Mouse (Mus musculus): Measurements from ENCODE around the gene Fbrsl1. TPM values are rescaled to one million over a fixed set of nuclear protein-coding genes. Genes with fewer than 3 reads are reported as not detected.
A peak's percentile ranks its signal among the peaks of the same experiment; 100 is the strongest.

Fbrsl1 gene
- total RNA-seq, 2 experiments from 2014 or later, result 97.9 to 99.9 TPM

DNA sequence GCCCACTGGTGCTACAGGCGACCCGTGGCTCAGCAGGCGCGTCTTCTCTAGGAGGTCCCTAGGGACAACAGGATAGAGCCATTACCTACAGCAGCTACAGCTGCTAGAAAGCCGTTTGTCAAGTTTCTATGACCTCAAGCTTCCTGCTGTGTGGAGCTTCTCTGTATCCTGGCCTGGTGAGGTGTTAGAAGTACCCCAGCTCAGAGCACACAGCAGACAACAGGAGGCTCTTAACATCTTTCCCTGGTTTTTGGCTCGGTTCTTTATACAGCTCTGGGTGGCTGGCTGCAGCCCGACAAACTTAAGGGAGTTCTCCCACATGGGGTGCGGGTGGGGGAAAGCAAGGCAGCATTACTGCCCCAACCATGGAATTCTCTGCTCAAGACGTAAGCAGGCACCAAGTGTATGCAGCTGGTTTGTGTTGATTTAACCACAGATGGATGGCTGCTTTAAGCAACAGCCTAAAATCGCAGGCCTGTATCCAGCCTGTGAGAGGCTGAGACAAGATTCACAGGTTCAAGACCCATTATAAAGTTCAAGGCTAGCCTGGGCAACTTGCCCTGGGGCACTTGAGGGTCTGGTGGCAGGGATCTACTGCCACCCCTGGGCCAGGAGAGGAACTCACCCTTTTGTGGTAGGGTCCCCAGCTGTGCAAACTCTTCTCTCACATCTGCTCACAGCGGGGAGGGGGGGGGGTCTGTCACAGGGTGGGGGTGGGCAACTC, 84.3 kb downstream of the Fbrsl1 start:
- no peak for DNase-seq (ENCODE audit: low spot score in 2 of 2)

DNA sequence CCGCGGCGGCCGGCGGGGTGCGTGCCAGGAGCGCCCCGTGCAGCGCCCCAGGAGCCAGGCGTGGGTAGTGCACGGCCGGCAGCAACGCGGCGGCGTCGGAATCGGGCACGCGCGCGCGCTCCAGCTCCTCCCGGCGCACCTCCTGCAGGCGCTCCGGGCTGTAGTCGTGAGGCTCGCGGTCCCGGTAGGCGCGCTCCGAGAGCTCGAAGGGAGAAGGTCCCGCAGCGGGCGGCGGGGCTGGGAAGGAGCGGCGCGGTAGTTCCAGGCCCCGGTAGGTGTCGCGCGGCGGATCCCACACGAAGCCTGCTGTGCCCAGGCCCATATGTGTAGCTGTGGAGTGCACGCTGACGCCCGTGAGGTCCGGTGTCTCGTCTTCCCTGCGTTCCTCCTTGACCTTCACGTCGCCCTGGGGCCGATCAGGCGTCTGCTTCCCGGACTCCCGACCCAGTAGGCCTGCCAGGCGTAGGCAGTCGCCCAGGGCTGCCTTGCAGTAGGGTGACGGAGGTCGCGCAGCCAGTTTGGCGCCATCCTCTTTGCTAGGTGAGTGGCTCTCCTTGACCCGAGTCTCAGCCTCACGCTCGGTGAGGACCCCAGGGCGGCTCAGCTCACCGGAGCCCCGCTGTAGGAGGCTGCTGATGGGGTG, 85.0 kb downstream of the Fbrsl1 start:
- peak; percentile 56 to 62 for DNase-seq (ENCODE audit: low spot score in 2 of 2)

DNA sequence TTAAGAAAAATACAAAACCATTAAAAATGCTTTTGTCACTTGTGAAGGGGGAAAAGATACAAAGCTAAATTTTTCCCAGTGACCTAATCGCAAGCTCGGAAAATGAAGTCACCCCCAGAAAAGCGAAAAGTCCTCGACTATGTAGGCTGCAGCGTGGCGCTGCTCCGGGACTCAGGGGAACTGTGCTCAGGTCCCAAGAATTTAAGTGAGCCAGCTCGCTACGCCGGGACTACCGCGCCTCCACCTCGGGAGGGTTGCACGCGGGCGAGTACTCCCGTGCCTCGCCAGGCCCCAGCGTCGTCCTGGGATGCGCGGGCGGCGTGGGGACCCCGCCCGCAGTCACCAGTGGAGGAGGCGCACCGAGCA, 85.5 kb downstream of the Fbrsl1 start:
- DNase-seq (ENCODE audit: low spot score in 2 of 2), result no peak

DNA sequence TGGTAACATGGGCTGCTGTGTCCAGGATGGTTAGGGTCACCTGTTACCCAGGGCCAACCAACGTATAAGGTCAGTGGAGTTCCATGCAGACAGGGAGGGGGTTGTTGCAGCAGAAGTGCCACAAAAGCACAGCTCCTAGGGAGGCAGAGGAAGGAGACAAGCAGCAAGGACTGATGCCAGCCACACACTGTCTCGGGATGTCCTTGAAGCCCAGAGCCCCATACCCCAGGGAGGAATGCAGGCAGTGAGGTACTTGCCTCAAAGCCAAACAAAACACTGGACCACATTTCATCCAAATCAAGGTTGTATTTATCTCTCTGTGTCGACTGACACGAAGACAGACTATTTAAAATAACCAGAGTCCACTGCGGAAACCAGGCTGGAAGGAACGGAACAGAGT, 86.8 kb downstream of the Fbrsl1 start:
- DNase-seq (ENCODE audit: low spot score in 2 of 2), result no peak

DNA sequence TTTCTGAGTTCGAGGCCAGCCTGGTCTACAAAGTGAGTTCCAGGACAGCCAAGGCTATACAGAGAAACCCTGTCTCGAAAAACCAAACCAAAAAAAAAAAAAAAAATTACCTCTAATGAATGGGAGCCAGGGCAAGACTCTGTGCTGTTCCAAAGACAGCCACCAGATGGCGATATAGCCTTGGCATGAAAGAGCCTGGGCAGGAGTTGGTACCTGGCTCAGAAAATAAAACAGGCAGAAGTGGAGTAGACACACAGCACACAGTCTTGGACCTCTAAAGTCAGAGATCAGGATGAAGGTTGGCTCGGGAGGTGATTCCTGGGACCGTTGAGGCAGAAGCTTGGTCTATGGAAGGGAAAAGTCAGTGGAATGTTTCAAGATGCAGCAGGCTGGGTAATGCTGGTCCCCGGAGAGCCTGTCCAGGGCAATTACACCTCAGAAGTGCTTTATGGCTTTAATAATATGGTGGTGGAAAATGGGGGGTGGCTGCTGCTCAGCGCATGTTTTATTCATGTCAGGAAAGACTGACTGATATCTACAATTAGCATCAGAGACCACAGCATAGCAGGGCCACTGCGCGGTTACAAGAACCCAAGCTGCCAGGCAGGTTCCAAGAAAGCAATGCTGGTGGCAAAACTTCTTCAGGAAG, 90.6 kb downstream of the Fbrsl1 start:
- peak; percentile 56 to 62 for DNase-seq (ENCODE audit: low spot score in 2 of 2)

DNA sequence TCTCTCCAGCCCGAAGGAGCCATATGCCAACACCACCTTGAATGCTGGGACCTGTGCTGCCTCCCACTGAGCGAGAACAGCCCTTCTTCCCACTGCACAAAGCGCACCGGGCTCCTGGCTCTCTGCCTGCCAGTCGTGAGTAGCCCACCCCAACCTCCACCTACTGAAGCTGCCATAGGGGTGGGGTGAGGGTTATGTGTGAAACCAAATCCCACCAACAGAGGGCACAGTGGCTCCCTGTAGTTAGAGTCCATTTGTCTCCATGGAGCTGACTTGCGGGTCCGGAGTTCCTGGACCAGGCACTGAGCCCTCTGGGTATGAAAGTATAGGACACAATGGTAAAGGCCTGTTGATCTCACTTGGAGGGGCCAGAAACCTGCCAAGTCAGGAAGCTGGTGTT, 93.6 kb downstream of the Fbrsl1 start:
- DNase-seq (ENCODE audit: low spot score in 2 of 2), result no peak

DNA sequence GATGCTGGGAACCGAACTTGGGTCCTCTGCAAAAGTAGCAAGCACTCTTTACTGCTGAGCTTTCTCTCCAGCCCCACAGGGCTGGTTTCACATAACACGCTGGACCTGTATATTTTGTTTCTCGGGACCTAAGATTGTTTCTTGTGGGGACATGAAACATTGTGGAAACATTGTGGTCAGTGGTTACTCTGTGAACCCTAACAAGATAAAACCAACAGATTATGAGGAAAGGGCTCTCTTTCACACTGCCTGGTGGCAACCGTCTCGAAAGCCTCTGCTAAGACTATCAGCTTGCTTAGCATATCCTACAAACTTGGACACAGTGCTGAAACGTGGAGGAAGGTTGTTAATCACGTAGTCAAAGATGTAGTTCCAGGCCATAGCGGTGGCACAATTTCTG, 101.3 kb downstream of the Fbrsl1 start:
- no peak for DNase-seq (ENCODE audit: low spot score in 2 of 2)

DNA sequence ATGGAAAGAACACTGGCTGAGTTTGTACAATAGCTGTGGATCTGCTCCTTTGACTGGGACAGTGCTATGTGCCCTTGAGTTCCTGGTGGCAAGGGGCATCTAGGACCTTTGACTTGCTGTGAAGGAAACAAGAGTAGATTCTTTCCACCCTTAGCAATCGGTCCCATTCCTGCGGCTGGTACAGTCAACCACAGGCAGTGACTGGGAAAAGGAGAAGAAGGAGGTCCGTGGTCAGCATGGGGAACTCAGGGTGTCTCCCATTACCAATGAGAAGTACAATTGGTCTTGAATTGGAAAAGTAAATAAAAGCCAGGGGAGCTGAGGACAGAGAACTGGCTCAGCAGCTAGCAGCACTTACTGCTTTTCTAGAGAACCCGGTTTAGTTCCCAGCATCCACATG, 102.8 kb downstream of the Fbrsl1 start:
- DNase-seq (ENCODE audit: low spot score in 2 of 2), result no peak

DNA sequence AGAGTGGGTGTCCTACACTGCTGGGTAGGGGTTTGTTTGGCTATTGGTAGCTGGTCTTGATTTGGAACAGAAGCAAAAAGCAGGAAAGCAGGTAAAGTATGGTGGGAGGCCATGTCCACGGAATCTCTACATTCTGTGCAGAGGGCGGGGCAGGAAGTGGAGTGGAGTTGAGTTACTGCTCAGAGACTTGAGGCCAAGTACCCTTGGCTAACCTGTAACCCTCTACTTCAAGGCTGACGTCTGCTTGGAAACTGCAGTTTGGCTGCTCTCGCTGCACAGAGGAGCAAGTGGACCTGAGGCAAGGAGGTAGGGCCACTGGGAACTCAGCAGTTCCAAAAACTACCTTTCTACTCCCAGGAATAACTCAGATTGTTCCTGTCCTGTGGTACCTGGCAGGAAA, 103.8 kb downstream of the Fbrsl1 start, which contains the start of gene Lrcol1:
Gene Lrcol1 (plus strand): TSS at position 207 of the 400 bp plus-strand sequence.
- no peak for DNase-seq (ENCODE audit: low spot score in 2 of 2)

DNA sequence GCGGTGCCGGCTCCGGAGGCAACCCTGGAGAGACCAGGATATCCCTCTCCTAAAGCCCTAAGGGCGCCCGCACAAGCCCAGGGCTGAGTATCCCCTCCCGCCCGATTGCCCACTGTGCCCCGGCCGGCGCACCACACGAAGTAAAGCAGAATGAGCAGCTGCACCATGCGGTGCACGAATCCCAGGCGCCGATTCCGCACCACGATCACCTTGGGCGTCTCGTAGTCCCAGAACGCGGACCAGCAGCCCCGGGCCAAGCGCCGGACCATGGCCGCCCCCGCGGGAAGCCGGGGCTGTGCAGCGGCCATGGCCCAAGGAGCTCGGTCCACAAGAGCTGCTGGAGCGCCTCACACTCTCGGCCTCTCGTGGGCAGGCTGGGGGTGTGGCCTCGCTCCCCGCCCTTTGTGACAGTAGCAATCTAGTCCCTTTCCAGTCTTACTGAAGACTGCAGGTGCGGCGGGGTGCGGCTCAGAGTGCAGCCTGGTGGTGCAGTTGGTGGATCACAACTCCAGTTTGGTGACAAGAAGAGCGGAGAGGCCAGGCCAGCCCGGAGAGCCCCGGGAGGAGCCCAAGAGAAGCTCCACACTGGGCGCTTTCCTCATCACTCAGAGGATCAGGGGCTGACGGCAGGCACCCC, 105.5 kb downstream of the Fbrsl1 start, which contains the start of gene P2rx2:
Gene P2rx2 (minus strand): TSS at position 565 of the 637 bp plus-strand sequence.
- peak in 1 of 2 experiments; percentile 15 for DNase-seq (ENCODE audit: low spot score in 2 of 2)

DNA sequence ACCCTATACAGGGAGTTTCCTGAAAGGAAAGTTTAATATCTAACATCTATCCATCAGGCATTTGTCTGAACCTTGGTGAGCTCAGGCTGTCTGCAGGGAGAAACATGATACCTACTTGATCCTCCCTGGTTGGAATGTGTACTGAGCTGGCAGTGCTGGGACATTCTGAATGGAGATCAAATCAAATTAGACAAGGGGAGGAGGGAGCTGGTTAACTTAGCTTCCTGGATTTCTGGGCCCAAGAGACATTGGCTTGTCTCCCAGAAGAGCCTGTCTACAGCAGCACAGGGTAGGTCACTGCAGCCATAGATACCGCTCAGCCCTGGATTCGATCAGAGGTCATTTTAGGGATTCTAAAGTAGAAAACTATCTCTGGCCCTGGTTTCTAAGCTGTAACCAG, 109.5 kb downstream of the Fbrsl1 start:
- DNase-seq (ENCODE audit: low spot score in 2 of 2), result no peak

DNA sequence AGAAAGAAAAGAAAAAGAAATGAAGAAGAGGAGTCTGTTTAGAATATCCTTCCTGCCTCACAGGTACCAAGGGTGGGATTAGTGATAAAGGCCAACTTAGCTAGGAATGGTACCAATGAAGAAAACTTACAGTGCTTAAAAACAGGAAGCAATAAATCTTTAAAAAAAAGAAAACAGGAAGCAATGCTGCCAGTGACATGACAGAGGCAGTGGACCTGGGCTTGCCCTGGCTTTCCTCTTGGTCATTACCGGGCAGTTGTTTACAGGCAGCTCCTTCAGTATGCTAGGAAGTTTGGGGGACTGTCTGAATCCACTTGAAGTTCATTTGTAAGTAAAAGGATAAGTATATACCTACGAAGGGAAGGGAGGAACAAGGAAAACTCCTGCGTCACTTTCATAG, 117.8 kb downstream of the Fbrsl1 start:
- no peak for DNase-seq (ENCODE audit: low spot score in 2 of 2)

DNA sequence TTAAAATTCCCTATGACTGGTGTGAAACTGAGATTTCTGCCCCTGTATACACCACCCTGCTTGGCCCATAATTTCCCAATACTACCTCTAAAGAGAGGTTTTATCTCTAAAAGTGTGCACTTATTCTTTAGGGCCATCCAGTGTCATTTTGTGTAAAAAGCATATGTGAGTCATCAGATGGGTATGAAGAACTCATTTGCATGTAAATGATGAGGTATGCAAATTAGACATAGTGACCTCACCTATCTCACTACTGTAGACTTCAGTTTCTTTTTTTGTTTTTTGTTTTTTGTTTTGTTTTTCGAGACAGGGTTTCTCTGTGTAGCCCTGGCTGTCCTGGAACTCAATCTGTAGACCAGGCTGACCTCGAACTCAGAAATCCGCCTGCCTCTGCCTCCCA, 135.2 kb downstream of the Fbrsl1 start:
- no peak for DNase-seq (ENCODE audit: low spot score in 2 of 2)

Other genes starting within 250 kb of the Fbrsl1 start
- gene Ankle2, start 217.5 kb downstream of the Fbrsl1 start, total RNA-seq (2021), result 10 to 100 TPM; 47.2 to 48.3 TPM
- 10 to 100 TPM; 48.1 to 49.0 TPM for gene Pgam5, start 178.6 kb downstream of the Fbrsl1 start, total RNA-seq (2021)
- 10 to 100 TPM; 12.9 to 16.3 TPM for gene Pxmp2, start 162.3 kb downstream of the Fbrsl1 start, total RNA-seq (2021)
- gene Pole, start 162.2 kb downstream of the Fbrsl1 start, total RNA-seq (2021), result 10 to 100 TPM; 18.1 to 22.2 TPM
- under 1 TPM; 0.84 to 0.87 TPM for gene P2rx2, start 105.3 kb downstream of the Fbrsl1 start, total RNA-seq (2021)
- not detected for gene Lrcol1, start 103.8 kb downstream of the Fbrsl1 start, total RNA-seq (2021)
- gene Galnt9, start 95.9 kb upstream of the Fbrsl1 start, total RNA-seq (2021), result under 1 TPM; 0.76 to 0.85 TPM
- 10 to 100 TPM; 27.0 to 29.3 TPM for gene Noc4l, start 204.9 kb upstream of the Fbrsl1 start, total RNA-seq (2021)
- gene Ddx51, start 204.9 kb upstream of the Fbrsl1 start, total RNA-seq (2021), result 10 to 100 TPM; 26.3 to 27.0 TPM